Mouse (Mus musculus): ENCODE data around the gene Abl1. TPM values are rescaled to one million over a fixed set of nuclear protein-coding genes. Genes with fewer than 3 reads are reported as not detected.

Gene Abl1
- total RNA-seq, 2 experiments from 2014 or later = 37.8 to 52.2 TPM

DNA sequence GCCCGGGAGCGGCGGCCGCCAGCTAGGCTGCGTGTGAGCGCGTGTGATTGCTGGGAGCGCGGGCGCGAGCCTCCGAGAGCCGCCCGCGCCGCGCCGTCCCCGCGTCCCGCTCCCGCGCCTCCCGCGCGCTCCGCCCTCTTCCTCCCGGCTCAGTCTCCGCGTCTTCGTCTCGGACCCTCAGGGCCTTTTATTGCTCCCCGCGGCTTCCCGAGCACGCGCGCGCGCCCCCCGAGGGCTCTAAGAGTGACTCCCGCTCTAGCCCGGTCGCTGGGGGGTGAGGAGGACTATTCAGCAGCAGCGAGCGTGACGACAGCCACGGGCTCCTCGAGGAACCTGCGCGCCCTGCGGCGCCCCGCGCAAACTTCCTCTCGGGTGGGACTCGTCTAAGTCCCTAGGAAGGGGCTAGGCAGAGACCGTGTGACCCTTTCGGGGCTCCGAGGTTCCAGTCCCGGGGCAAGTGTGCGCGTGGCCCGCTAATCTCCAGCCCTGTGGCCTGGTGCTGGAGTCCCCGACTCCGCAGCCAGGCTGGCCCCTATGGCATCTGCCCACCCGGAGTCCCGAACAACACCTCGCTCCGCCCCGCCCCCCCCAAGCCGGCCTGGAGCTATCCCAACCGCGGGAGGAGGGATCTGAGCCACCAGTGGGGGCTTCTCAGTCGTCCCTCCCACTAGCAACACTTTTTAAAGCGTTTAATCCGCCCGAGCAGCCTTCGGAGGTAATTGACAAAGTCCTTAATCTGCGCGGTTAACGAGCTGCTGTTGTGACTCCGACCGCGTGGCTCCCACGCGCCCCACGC lies 157.9 kb downstream of the Abl1 start, which contains the start of gene Fibcd1:
Gene Fibcd1 (minus strand): TSS at position 110 of the 796 bp plus-strand sequence.
- intact Hi-C loops (cut with DNase I) = no loop called here
- no peak for DNase-seq (ENCODE audit: low spot score in 2 of 2)

GRCm38 (mm10) chr2:31846692-31847660 lies 158.8 kb downstream of the Abl1 start:
- intact Hi-C loops (cut with DNase I) = no loop called here
- no peak for DNase-seq (ENCODE audit: low spot score in 2 of 2)

GRCm38 (mm10) chr2:31847908-31848307 lies 159.7 kb downstream of the Abl1 start:
- intact Hi-C loops (cut with DNase I) = no loop called here
- no peak for DNase-seq (ENCODE audit: low spot score in 2 of 2)

DNA sequence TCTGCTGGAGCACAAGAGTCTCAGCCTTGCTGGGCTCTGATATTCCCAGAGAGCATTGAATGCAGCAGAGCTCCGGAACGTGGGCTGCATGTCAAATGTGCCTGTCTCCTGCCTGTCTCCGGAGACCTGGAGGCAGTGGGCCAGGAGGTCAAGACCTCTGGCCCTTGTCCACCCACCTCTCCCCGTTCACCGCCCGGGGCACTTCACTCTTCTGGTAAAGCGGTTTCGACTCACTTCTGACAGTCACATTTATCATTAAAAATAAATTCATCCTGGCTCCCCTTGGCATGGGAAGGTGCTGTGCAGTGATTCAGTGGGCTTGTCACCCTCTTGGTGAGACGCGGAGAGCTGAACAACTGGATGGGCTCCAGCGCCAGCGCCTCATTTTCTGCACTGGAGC lies 162.0 kb downstream of the Abl1 start:
- intact Hi-C loops (cut with DNase I) = no loop called here
- no peak for DNase-seq (ENCODE audit: low spot score in 2 of 2)

Other genes starting within 250 kb of the Abl1 start
- gene Ass1, start 218.2 kb upstream of the Abl1 start, total RNA-seq (2021) = 10 to 100 TPM; 20.2 to 23.8 TPM
- 10 to 100 TPM; 38.1 to 51.7 TPM for gene Fubp3, start 115.7 kb upstream of the Abl1 start, total RNA-seq (2021)
- under 1 TPM; 0.16 to 0.44 TPM for gene Prdm12, start 48.3 kb upstream of the Abl1 start, total RNA-seq (2021)
- 10 to 100 TPM; 19.8 to 23.9 TPM for gene Exosc2, start 17.7 kb upstream of the Abl1 start, total RNA-seq (2021)
- not detected for gene Qrfp, start 122.2 kb downstream of the Abl1 start, total RNA-seq (2021)
- 1 to 10 TPM; 8.4 to 8.7 TPM for gene Fibcd1, start 157.6 kb downstream of the Abl1 start, total RNA-seq (2021)
- gene Lamc3, start 198.9 kb downstream of the Abl1 start, total RNA-seq (2021) = 1 to 10 TPM; 6.8 to 9.6 TPM